Mouse (Mus musculus): ENCODE measurements at regions not wholly inside any gene's neighbourhood (a gene's known extent, or its start where the extent isn't known, plus 50 kb on each side); places are given as distances from the start of the nearest gene placed in this dataset.

DNA sequence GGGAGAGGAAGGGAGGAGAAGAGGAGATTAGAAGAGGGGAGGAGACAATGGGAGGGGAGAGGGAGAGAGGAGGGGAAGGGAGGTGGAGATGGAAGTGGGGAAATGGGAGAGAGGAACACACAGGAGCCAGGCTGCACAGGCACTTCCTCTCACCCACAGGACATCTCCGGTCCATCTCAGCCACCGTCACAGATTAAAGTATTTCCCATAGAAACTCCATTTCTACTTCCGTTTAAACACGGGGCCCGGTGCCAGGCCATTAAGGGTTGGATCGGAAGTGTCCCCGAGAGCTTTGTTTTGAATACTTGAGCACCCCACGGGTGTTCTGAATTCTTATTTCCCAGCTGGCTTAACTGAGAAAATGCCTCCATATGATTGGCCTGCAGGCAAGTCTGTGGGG lies 67.6 kb upstream of the Ptpn1 start:
- TF ChIP-seq POLR2A (IDR thresholded peaks at IDR 0.05; ENCODE audit: extremely low read depth, insufficient read depth, low read length) (no peak), CTCF (IDR thresholded peaks at IDR 0.05; ENCODE audit: extremely low read depth, insufficient read depth, low read length) (no peak)
